Mouse (Mus musculus): ENCODE results near the gene Lrp2. TPM values are rescaled to one million over a fixed set of nuclear protein-coding genes. Genes with fewer than 3 reads are reported as not detected.

The Lrp2 gene
- total RNA-seq, 2 experiments from 2014 or later, result 0.45 to 1.2 TPM

- DNase-seq (ENCODE audit: low spot score in 2 of 2), result no peak
Observed at GRCm38 (mm10) chr2:69530126-69530525, 55.7 kb downstream of the Lrp2 start.

GRCm38 (mm10) chr2:69520273-69520672, 65.6 kb downstream of the Lrp2 start:
- DNase-seq (ENCODE audit: low spot score in 2 of 2), result no peak

GRCm38 (mm10) chr2:69518307-69518706, 67.6 kb downstream of the Lrp2 start:
- DNase-seq (ENCODE audit: low spot score in 2 of 2), result no peak

- no peak for DNase-seq (ENCODE audit: low spot score in 2 of 2)
Observed at GRCm38 (mm10) chr2:69511766-69512165, 74.1 kb downstream of the Lrp2 start.

GRCm38 (mm10) chr2:69500357-69500756, 85.5 kb downstream of the Lrp2 start:
- no peak for DNase-seq (ENCODE audit: low spot score in 2 of 2)

GRCm38 (mm10) chr2:69493130-69493529, 92.7 kb downstream of the Lrp2 start:
- DNase-seq (ENCODE audit: low spot score in 2 of 2), result no peak

GRCm38 (mm10) chr2:69480965-69481364, 104.9 kb downstream of the Lrp2 start:
- no peak for DNase-seq (ENCODE audit: low spot score in 2 of 2)

GRCm38 (mm10) chr2:69479859-69480258, 106.0 kb downstream of the Lrp2 start:
- no peak for DNase-seq (ENCODE audit: low spot score in 2 of 2)

- no peak for DNase-seq (ENCODE audit: low spot score in 2 of 2)
Observed at GRCm38 (mm10) chr2:69476901-69477300, 109.0 kb downstream of the Lrp2 start.

GRCm38 (mm10) chr2:69475177-69475576, 110.7 kb downstream of the Lrp2 start:
- no peak for DNase-seq (ENCODE audit: low spot score in 2 of 2)

- no peak for DNase-seq (ENCODE audit: low spot score in 2 of 2)
Observed at GRCm38 (mm10) chr2:69471837-69472236, 114.0 kb downstream of the Lrp2 start.

GRCm38 (mm10) chr2:69463609-69464008, 122.3 kb downstream of the Lrp2 start:
- DNase-seq (ENCODE audit: low spot score in 2 of 2), result no peak

- DNase-seq (ENCODE audit: low spot score in 2 of 2), result no peak
Observed at GRCm38 (mm10) chr2:69459481-69459880, 126.4 kb downstream of the Lrp2 start.

- no peak for DNase-seq (ENCODE audit: low spot score in 2 of 2)
Observed at GRCm38 (mm10) chr2:69451128-69451527, 134.7 kb downstream of the Lrp2 start.

GRCm38 (mm10) chr2:69448581-69448980, 137.3 kb downstream of the Lrp2 start:
- DNase-seq (ENCODE audit: low spot score in 2 of 2), result no peak

- DNase-seq (ENCODE audit: low spot score in 2 of 2), result no peak
Observed at GRCm38 (mm10) chr2:69445896-69446472, 139.9 kb downstream of the Lrp2 start.

- no peak for DNase-seq (ENCODE audit: low spot score in 2 of 2)
Observed at GRCm38 (mm10) chr2:69441656-69442055, 144.2 kb downstream of the Lrp2 start.

- peak; percentile 66 to 67 for DNase-seq (ENCODE audit: low spot score in 2 of 2)
Observed at GRCm38 (mm10) chr2:69428116-69428515, 157.7 kb downstream of the Lrp2 start.

- DNase-seq (ENCODE audit: low spot score in 2 of 2), result no peak
Observed at GRCm38 (mm10) chr2:69427141-69427540, 158.7 kb downstream of the Lrp2 start.

- no peak for DNase-seq (ENCODE audit: low spot score in 2 of 2)
Observed at GRCm38 (mm10) chr2:69426081-69426480, 159.8 kb downstream of the Lrp2 start.

GRCm38 (mm10) chr2:69424829-69425228, 161.0 kb downstream of the Lrp2 start:
- no peak for DNase-seq (ENCODE audit: low spot score in 2 of 2)

GRCm38 (mm10) chr2:69418294-69418881, 167.5 kb downstream of the Lrp2 start:
- DNase-seq (ENCODE audit: low spot score in 2 of 2), result no peak

GRCm38 (mm10) chr2:69415070-69415469, 170.8 kb downstream of the Lrp2 start:
- DNase-seq (ENCODE audit: low spot score in 2 of 2), result no peak

All from adrenal gland, adult 18-20 months (tissue).